Mouse (Mus musculus): Measurements from ENCODE around the gene Ppp1cc.
"Not testable (repeated sequence)": the region's sequence is repeated elsewhere in the genome, so short reads cannot be mapped to it uniquely, and the experiment has no call there.

Gene Ppp1cc

GRCm38 (mm10) chr5:122136508-122137408, 21.3 kb upstream of the Ppp1cc start:
- DNase-seq (ENCODE audit: low read depth, low spot score): no peak

- no peak for DNase-seq (ENCODE audit: low read depth, low spot score)
Observed at GRCm38 (mm10) chr5:122138856-122139255, 19.2 kb upstream of the Ppp1cc start.

GRCm38 (mm10) chr5:122139771-122140170, 18.3 kb upstream of the Ppp1cc start:
- DNase-seq (ENCODE audit: low read depth, low spot score): not testable (repeated sequence)

- no peak for DNase-seq (ENCODE audit: low read depth, low spot score)
Observed at GRCm38 (mm10) chr5:122140723-122141122, 17.4 kb upstream of the Ppp1cc start, which contains the start of gene Ccdc63. Ccdc63 (minus strand) TSS chr5:122140823.

GRCm38 (mm10) chr5:122142230-122142992, 15.7 kb upstream of the Ppp1cc start:
- no peak for DNase-seq (ENCODE audit: low read depth, low spot score)

- no peak for DNase-seq (ENCODE audit: low read depth, low spot score)
Observed at GRCm38 (mm10) chr5:122143543-122143942, 14.5 kb upstream of the Ppp1cc start.

- no peak for DNase-seq (ENCODE audit: low read depth, low spot score)
Observed at GRCm38 (mm10) chr5:122144825-122145224, 13.3 kb upstream of the Ppp1cc start.

DNA sequence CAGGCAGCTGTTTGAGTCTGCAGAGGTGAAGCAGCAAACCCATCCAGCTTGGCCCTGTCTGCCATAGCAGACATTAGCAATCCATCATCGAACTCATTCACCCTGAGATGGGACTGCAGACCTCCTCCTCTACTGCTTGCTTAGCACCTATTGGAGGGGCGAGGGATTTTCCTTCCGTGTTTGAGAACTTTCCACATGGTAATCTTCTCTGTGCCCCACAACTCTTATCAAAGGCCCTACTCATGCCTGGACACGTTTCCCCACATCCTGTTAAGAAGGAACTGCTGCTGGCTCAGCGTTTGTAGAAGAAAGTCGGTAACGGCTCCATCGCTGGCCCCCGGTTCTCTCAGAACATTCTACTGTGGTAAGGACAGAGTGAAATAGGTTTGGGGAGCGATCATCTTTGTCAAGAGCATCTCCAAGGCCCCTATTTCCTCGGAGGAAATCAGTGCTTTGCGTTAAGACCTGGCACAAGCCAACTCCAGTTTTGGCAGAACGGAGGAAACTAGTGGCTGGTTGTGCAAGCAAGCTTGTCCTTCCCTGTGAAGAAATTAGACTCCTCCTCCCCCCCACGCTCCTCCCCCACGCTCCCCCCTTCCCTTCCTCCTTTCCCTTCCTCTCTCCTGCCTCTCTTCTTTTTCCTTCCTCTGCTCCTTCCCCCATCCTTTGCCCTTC, 12.6 kb upstream of the Ppp1cc start:
- DNase-seq (ENCODE audit: low read depth, low spot score): no peak

DNA sequence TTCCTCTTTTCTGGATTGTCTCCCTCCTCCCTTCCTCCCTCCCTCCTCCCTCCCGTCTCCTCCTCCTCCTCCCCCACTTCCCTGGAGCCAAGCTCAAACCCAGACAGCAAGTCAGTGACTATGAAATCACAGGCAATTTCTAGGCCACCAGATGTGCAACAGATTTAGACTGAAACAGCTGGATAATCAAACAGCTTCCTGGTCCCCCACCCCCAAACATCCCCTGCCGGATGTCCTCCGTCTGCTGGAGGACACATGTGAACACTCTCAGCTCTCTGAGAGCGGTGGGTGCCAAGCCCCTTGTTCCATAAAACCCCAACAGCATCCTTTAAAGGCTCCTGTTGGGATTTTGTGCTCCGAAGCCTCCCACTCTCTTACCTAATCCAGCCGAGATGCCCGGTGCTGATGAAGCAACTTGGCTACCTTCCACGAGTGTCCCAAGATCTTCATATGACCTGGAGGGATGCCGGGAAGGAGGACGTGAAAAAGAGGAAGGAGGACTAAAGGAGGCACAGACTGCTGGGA, 12.0 kb upstream of the Ppp1cc start:
- DNase-seq (ENCODE audit: low read depth, low spot score): no peak

DNA sequence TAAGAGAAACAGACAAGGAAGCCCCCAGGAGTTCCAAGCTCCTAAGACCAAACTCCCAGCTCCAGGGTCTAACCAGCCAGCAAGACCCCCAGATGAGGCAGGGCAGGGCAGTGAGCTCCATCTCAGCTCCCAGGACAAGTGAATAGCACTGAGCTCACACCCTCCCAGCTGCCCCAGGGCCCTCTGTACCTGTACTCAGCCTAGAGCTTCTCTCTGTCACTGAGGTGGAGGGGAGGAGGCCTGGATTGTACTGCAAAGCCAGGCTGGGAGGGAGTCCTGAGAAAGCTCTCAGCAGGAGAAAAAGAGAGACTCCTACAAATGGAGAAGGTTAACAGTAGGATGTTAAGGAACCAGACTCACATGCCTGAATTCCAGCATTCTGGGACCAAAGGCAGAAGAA, 11.5 kb upstream of the Ppp1cc start:
- DNase-seq (ENCODE audit: low read depth, low spot score): no peak

DNA sequence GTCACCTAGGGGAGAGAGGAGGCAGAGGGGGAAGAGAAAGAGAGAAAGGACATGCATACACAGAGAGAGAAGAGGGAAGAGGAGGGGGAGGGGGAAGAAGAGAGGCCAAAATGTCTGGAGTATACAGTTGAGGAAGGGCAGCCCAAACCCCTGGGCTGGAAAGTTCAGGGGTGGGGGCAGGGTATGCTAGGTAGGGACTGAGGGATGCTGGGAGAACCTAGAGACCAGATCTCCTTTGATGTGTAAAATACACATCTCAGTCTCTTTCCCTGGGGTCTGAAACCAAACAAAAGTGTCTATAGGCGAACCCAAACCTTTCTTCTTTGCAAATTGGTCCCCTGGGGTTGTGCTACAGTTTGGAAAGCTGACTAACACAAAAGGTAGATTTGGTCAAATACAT, 10.0 kb upstream of the Ppp1cc start:
- no peak for DNase-seq (ENCODE audit: low read depth, low spot score)

- DNase-seq (ENCODE audit: low read depth, low spot score): no peak
Observed at GRCm38 (mm10) chr5:122149259-122149658, 8.8 kb upstream of the Ppp1cc start.

GRCm38 (mm10) chr5:122152508-122152907, 5.6 kb upstream of the Ppp1cc start:
- not testable (repeated sequence) for DNase-seq (ENCODE audit: low read depth, low spot score)

GRCm38 (mm10) chr5:122154006-122154405, 4.1 kb upstream of the Ppp1cc start:
- DNase-seq (ENCODE audit: low read depth, low spot score): no peak

DNA sequence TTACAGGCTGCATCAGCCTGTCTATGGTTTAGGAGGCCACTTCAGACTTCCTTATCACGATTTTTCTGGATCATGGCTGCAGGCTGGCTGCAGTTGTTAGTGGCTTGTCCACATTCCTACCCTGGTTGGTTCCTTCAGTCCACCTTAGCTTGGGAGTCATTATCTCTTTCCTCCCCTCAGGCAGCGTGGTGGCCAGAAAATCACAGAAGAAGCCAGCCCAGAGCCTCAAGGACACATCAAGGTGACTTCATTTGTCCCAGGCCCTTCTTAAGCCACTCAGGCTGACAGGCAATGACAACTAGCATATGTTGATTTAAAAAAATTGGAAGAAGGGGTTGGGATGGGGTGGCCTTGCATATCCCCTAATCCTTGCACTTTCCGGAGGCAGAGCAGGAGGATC, 3.3 kb upstream of the Ppp1cc start:
- DNase-seq (ENCODE audit: low read depth, low spot score): no peak

DNA sequence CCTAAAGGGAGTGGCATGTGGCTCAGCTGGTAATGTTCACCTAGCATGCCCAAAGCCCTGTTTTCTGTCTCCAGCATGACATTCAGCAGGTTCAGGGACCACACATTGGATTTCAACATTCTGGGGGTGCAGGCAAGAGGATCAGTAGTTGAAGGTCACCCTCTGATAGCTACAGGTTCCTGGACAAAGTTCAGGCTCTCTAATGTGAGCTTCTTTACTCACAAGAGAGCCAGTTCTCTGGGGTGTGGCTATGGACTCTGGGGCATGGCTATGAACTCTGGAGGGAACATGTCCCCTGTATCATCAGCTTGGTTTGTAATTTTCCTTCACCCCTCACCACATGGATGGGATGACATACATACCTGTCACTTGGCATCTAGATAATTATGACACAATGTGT, 2.5 kb upstream of the Ppp1cc start:
- DNase-seq (ENCODE audit: low read depth, low spot score): no peak

DNA sequence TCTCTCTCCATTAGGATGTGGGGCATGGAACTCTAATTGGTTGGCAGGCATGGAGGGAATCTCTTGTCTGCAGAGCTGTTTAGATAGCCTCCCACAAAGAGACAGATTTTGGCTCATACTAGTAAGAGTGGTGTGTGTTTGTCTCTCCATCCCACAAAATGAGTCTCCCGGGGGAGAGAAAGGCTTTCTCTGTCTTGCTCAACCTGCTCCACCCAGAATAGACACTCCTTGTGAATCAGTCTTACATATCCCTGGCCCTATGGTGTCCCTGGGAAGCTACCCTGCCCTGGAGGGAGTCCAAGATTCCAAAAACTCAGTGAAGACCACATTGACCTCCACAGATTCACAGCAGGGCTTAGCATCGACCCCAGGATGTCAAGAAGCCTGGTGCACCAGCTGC, 1.6 kb upstream of the Ppp1cc start:
- no peak for DNase-seq (ENCODE audit: low read depth, low spot score)

GRCm38 (mm10) chr5:122158557-122159515, 758 bp downstream of the Ppp1cc start:
- DNase-seq (ENCODE audit: low read depth, low spot score): no peak

DNA sequence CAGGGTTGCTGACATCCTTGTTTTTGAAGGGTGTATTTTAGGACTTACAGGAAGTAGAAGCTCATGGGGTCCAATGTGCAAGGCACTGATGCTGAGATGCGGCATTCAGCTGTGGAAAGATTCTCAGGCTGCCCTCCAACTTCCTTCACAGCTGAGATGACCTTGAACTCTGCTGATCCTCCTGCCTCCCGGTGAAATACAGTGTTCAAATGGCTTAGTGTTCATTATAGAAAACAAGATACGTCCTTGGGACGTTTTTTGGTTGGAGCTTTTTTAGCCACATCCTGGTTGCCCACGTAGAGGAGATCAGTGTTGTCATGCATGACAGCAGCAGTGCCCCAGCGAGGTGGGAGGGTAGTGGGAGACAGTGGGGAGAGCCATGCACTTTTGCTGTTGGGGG, 5.1 kb downstream of the Ppp1cc start:
- DNase-seq (ENCODE audit: low read depth, low spot score): no peak

DNA sequence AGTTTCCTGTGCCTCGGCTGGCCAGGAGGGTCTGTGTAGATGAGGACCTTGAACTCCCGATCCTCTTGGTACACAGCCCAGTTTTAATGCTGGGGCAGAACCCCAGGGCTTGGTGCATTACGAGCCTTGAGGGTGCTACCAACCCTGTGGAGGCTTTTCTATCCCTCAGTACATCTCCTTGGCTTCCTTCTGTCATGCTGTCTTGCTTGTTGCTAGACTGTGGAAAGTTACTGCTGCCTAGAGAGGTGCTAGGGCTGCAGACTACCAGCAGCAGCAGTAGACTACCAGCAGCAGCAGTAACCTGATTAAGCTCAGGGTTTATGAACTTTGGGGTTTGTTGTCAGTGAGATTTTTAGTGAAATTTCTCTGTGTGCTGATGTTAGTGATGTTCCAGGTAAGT, 5.9 kb downstream of the Ppp1cc start:
- DNase-seq (ENCODE audit: low read depth, low spot score): no peak
